Mouse (Mus musculus): ENCODE measurements at regions not wholly inside any gene's neighbourhood (a gene's known extent, or its start where the extent isn't known, plus 50 kb on each side); places are given as distances from the start of the nearest gene placed in this dataset.
A peak's percentile ranks its signal among the peaks of the same experiment; 100 is the strongest.

- Histone ChIP-seq H3K9me3 (ENCODE audit: low read length) (no peaks in the 10 kb centered on the region), H3K4me3 (ENCODE audit: low read length) (no peak overlapping the region), H3K27me3 (ENCODE audit: insufficient read depth, low read length) (no peaks in the 10 kb centered on the region), H3K4me1 (ENCODE audit: insufficient read depth, low read length) (peaks cover 14% of the 10 kb centered on the region), H3K4me2 (ENCODE audit: low read depth, low read length) (no peak overlapping the region), H3K27ac (peak overlapping the region; percentile 3; the same call in 1 of the 2 replicates), H3K9ac (replicated peaks; ENCODE audit: low read length) (no peak overlapping the region), H3K36me3 (ENCODE audit: insufficient read depth, low read length) (no peaks in the 10 kb centered on the region)
- no peak for TF ChIP-seq CTCF (IDR thresholded peaks at IDR 0.05; ENCODE audit: low read depth)
- no peak for DNase-seq (ENCODE audit: low spot score)
- no peak for ATAC-seq
- 50% methylated on average over 8 of the region's 8 CpGs for WGBS
Observed at GRCm38 (mm10) chr13:54298851-54299250, 72.3 kb upstream of the Cplx2 start.

- Histone ChIP-seq H3K9ac (replicated peaks; ENCODE audit: low read length) (no peak overlapping the region), H3K9me3 (ENCODE audit: low read length) (no peaks in the 10 kb centered on the region), H3K27me3 (ENCODE audit: insufficient read depth, low read length) (no peaks in the 10 kb centered on the region), H3K27ac (peak overlapping the region; percentile 3; the same call in 1 of the 2 replicates), H3K4me1 (ENCODE audit: insufficient read depth, low read length) (peaks cover 17% of the 10 kb centered on the region), H3K4me2 (ENCODE audit: low read depth, low read length) (no peak overlapping the region), H3K36me3 (ENCODE audit: insufficient read depth, low read length) (no peaks in the 10 kb centered on the region), H3K4me3 (ENCODE audit: low read length) (no peak overlapping the region)
- WGBS = 80% methylated on average over 5 of the region's 5 CpGs
- DNase-seq (ENCODE audit: low spot score) (no peak), ATAC-seq (no peak)
- no peak for TF ChIP-seq CTCF (IDR thresholded peaks at IDR 0.05; ENCODE audit: low read depth)
Observed at GRCm38 (mm10) chr13:54299295-54299694, 71.9 kb upstream of the Cplx2 start.

- TF ChIP-seq CTCF (IDR thresholded peaks at IDR 0.05; ENCODE audit: low read depth) = no peak
- no peaks in the 10 kb centered on the region for H3K36me3 ChIP-seq (ENCODE audit: insufficient read depth, low read length)
- H3K4me2 ChIP-seq (ENCODE audit: low read depth, low read length) = no peak overlapping the region
- H3K4me3 ChIP-seq (ENCODE audit: low read length) = no peak overlapping the region
- no peak overlapping the region for H3K9ac ChIP-seq (replicated peaks; ENCODE audit: low read length)
- H3K27me3 ChIP-seq (ENCODE audit: insufficient read depth, low read length) = no peaks in the 10 kb centered on the region
- H3K4me1 ChIP-seq (ENCODE audit: insufficient read depth, low read length) = peaks cover 17% of the 10 kb centered on the region
- H3K27ac ChIP-seq = no peak overlapping the region
- no peak for DNase-seq (ENCODE audit: low spot score)
- no peaks in the 10 kb centered on the region for H3K9me3 ChIP-seq (ENCODE audit: low read length)
- ATAC-seq = no peak
- WGBS = 58% methylated on average over 1 of the region's 1 CpGs
Observed at GRCm38 (mm10) chr13:54301110-54301509, 70.0 kb upstream of the Cplx2 start.

- no peaks in the 10 kb centered on the region for H3K9me3 ChIP-seq (ENCODE audit: low read length)
- peak overlapping the region; percentile 100; the same call in 1 of the 2 replicates for H3K27ac ChIP-seq
- WGBS = 40% methylated on average over 6 of the region's 6 CpGs
- TF ChIP-seq CTCF (IDR thresholded peaks at IDR 0.05; ENCODE audit: low read depth) = no peak
- peak overlapping the region; percentile 99; the same call in 1 of the 2 replicates for H3K9ac ChIP-seq (replicated peaks; ENCODE audit: low read length)
- H3K36me3 ChIP-seq (ENCODE audit: insufficient read depth, low read length) = no peaks in the 10 kb centered on the region
- peaks cover 17% of the 10 kb centered on the region for H3K4me1 ChIP-seq (ENCODE audit: insufficient read depth, low read length)
- H3K4me2 ChIP-seq (ENCODE audit: low read depth, low read length) = peak overlapping the region; percentile 99
- ATAC-seq (no peak), DNase-seq (ENCODE audit: low spot score) (no peak)
- H3K4me3 ChIP-seq (ENCODE audit: low read length) = no peak overlapping the region
- H3K27me3 ChIP-seq (ENCODE audit: insufficient read depth, low read length) = no peaks in the 10 kb centered on the region
Observed at GRCm38 (mm10) chr13:54301677-54302076, 69.5 kb upstream of the Cplx2 start.

GRCm38 (mm10) chr13:54302351-54303070 is 68.6 kb upstream of the Cplx2 start:
- H3K4me2 ChIP-seq (ENCODE audit: low read depth, low read length) = peak overlapping the region; percentile 99
- ATAC-seq (peak; percentile 50), DNase-seq (ENCODE audit: low spot score) (peak; percentile 58)
- peak overlapping the region; percentile 99 for H3K9ac ChIP-seq (replicated peaks; ENCODE audit: low read length)
- H3K4me1 ChIP-seq (ENCODE audit: insufficient read depth, low read length) = peaks cover 20% of the 10 kb centered on the region
- no peaks in the 10 kb centered on the region for H3K27me3 ChIP-seq (ENCODE audit: insufficient read depth, low read length)
- TF ChIP-seq CTCF (IDR thresholded peaks at IDR 0.05; ENCODE audit: low read depth) = 0 out of 2 replicates have a peak, but pooled peaks have one; percentile 17
- peak overlapping the region; percentile 78 for H3K4me3 ChIP-seq (ENCODE audit: low read length)
- no peaks in the 10 kb centered on the region for H3K36me3 ChIP-seq (ENCODE audit: insufficient read depth, low read length)
- peak overlapping the region; percentile 100 for H3K27ac ChIP-seq
- under 1% methylated on average over 57 of the region's 58 CpGs for WGBS
- H3K9me3 ChIP-seq (ENCODE audit: low read length) = no peaks in the 10 kb centered on the region

- H3K9me3 ChIP-seq (ENCODE audit: low read length) = no peaks in the 10 kb centered on the region
- WGBS = 1% methylated on average over 53 of the region's 54 CpGs
- H3K27ac ChIP-seq = peak overlapping the region; percentile 100
- DNase-seq (ENCODE audit: low spot score) (peak; percentile 92), ATAC-seq (peak; percentile 88)
- peaks cover 20% of the 10 kb centered on the region for H3K4me1 ChIP-seq (ENCODE audit: insufficient read depth, low read length)
- peak; percentile 36 for TF ChIP-seq CTCF (IDR thresholded peaks at IDR 0.05; ENCODE audit: low read depth)
- peak overlapping the region; percentile 99 for H3K9ac ChIP-seq (replicated peaks; ENCODE audit: low read length)
- peak overlapping the region; percentile 78 for H3K4me3 ChIP-seq (ENCODE audit: low read length)
- H3K27me3 ChIP-seq (ENCODE audit: insufficient read depth, low read length) = no peaks in the 10 kb centered on the region
- H3K36me3 ChIP-seq (ENCODE audit: insufficient read depth, low read length) = no peaks in the 10 kb centered on the region
- peak overlapping the region; percentile 99 for H3K4me2 ChIP-seq (ENCODE audit: low read depth, low read length)
Observed at GRCm38 (mm10) chr13:54303071-54303924, 67.9 kb upstream of the Cplx2 start.
